Mouse (Mus musculus): ENCODE measurements at regions not wholly inside any gene's neighbourhood (a gene's known extent, or its start where the extent isn't known, plus 50 kb on each side); places are given as distances from the start of the nearest gene placed in this dataset.
"Not testable (repeated sequence)": the region's sequence is repeated elsewhere in the genome, so short reads cannot be mapped to it uniquely, and the experiment has no call there.

DNA sequence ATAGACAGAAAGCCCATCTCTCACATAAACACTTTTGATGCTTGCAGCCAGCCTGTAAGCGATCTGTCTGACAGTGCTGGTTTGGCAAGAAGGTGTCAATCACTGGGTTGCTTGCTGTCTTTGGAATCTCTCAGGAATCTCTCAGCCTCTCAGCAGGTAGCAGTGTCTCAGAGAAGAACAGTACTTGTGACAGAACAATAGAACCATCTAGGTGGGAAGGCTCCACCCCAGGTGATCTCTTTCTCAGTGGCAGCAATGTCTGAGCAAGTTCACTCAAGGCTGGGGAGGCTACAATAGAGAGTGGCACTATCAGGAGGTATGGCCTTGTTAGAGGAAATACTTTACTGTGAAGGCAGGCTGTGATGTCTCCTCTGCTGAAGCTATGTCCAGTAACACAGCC lies 181.5 kb upstream of the Nrxn1 start:
- ATAC-seq (ENCODE audit: insufficient read depth, low FRiP score): no peak
- 71% methylated on average over 1 of the region's 1 CpGs for WGBS
- H3K4me2 ChIP-seq (ENCODE audit: low read depth, low read length): no peak overlapping the region
- no peak overlapping the region for H3K9ac ChIP-seq (ENCODE audit: low read length)
- H3K9me3 ChIP-seq (replicated peaks; ENCODE audit: control insufficient read depth, low read length): no peaks in the 10 kb centered on the region
- H3K27me3 ChIP-seq (ENCODE audit: control insufficient read depth, insufficient read depth, low read length): no peaks in the 10 kb centered on the region
- no peak overlapping the region for H3K4me3 ChIP-seq (replicated peaks; ENCODE audit: low read length)
- H3K4me1 ChIP-seq (ENCODE audit: control insufficient read depth, insufficient read depth, low read length): no peaks in the 10 kb centered on the region
- H3K27ac ChIP-seq (ENCODE audit: low read length): no peak overlapping the region
- H3K36me3 ChIP-seq (ENCODE audit: control insufficient read depth, insufficient read depth, low read length): no peaks in the 10 kb centered on the region

DNA sequence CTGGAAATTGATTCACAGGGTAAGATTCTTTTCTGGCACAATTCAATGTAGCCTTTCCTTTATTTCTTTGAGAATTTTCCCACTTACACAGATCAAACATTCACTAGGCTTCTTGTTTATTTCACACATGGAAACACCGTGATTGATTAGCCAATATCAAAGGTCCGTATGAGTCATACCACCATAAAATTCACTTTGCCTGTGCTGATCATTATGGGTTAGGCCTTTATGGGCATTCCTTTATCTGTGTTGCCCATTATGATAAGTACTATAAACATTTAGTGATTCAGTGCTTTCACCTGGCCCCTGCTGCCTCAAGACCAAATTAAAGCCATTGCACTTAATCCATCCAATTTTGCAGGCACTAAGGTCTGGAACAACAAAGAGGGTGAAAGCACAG lies 145.8 kb upstream of the Nrxn1 start:
- Histone ChIP-seq H3K4me1 (ENCODE audit: control insufficient read depth, insufficient read depth, low read length) (no peaks in the 10 kb centered on the region), H3K36me3 (ENCODE audit: control insufficient read depth, insufficient read depth, low read length) (no peaks in the 10 kb centered on the region), H3K9ac (ENCODE audit: low read length) (no peak overlapping the region), H3K4me2 (ENCODE audit: low read depth, low read length) (no peak overlapping the region), H3K9me3 (replicated peaks; ENCODE audit: control insufficient read depth, low read length) (no peaks in the 10 kb centered on the region), H3K4me3 (replicated peaks; ENCODE audit: low read length) (no peak overlapping the region), H3K27me3 (ENCODE audit: control insufficient read depth, insufficient read depth, low read length) (no peaks in the 10 kb centered on the region), H3K27ac (ENCODE audit: low read length) (no peak overlapping the region)
- ATAC-seq (ENCODE audit: insufficient read depth, low FRiP score): 0 out of 2 replicates have a peak, but pooled peaks have one; percentile 17
- 43% methylated on average over 2 of the region's 2 CpGs for WGBS

DNA sequence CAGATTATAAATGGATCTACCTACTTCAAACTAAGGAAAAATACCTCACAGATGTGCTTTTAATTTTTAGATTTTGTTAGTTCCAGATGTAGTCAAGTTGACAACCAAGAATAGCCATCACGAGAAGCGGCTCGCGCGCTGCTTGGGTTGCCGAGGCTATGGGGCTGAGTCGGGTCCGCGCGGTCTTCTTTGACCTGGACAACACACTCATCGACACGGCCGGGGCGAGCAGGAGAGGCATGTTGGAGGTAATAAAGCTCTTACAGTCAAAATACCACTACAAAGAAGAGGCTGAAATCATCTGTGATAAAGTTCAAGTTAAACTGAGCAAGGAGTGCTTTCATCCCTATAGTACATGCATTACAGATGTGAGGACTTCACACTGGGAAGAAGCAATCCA lies 143.8 kb upstream of the Nrxn1 start:
- H3K27me3 ChIP-seq (ENCODE audit: control insufficient read depth, insufficient read depth, low read length); H3K9me3 ChIP-seq (replicated peaks; ENCODE audit: control insufficient read depth, low read length); H3K36me3 ChIP-seq (ENCODE audit: control insufficient read depth, insufficient read depth, low read length); H3K4me3 ChIP-seq (replicated peaks; ENCODE audit: low read length); H3K4me2 ChIP-seq (ENCODE audit: low read depth, low read length); H3K9ac ChIP-seq (ENCODE audit: low read length); ATAC-seq (ENCODE audit: insufficient read depth, low FRiP score); H3K27ac ChIP-seq (ENCODE audit: low read length); H3K4me1 ChIP-seq (ENCODE audit: control insufficient read depth, insufficient read depth, low read length): not testable (repeated sequence)
- 97% methylated on average over 14 of the region's 14 CpGs for WGBS

DNA sequence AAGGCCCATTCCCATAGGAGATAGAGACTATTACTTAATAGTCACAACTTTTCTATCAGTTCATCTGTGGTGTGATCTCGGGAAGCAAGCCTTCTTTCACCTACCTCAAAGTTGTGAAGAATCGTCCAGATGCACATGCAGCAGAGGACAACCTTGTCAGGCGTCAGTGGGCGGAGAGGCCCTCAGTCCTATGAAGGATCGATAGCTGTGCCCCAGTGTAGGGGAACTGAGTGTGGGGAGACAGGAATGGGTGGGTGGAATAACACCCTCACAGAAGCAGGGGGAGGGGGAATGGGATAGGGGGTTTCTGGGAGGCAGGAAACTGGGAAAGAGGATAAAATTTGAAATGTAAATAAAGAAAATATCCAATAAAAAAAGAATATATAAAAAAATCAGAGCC lies 133.5 kb upstream of the Nrxn1 start:
- H3K9ac ChIP-seq (ENCODE audit: low read length): no peak overlapping the region
- H3K27ac ChIP-seq (ENCODE audit: low read length): no peak overlapping the region
- H3K4me1 ChIP-seq (ENCODE audit: control insufficient read depth, insufficient read depth, low read length): no peaks in the 10 kb centered on the region
- no peak for ATAC-seq (ENCODE audit: insufficient read depth, low FRiP score)
- no peak overlapping the region for H3K4me3 ChIP-seq (replicated peaks; ENCODE audit: low read length)
- WGBS: 78% methylated on average over 5 of the region's 5 CpGs
- H3K27me3 ChIP-seq (ENCODE audit: control insufficient read depth, insufficient read depth, low read length): no peaks in the 10 kb centered on the region
- H3K9me3 ChIP-seq (replicated peaks; ENCODE audit: control insufficient read depth, low read length): no peaks in the 10 kb centered on the region
- H3K36me3 ChIP-seq (ENCODE audit: control insufficient read depth, insufficient read depth, low read length): no peaks in the 10 kb centered on the region
- no peak overlapping the region for H3K4me2 ChIP-seq (ENCODE audit: low read depth, low read length)

DNA sequence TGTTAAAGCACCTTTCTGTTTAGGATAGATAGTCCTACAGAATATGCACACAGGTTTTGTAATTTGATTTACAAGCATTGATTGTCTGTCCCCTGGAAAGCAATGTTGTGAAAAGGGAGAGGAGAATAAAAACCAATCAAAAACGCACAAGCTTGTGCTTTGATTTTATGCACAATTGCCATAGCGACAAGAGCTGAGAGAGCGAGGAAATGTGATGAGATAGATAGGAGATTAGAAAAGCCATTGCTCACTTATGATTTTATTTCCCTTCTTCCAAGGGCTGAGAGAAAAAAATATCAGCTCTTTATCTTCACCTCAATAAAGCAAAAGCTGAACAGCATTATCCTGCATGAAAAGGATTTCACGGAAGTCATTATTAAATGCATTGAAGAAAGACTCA lies 133.0 kb upstream of the Nrxn1 start:
- H3K36me3 ChIP-seq (ENCODE audit: control insufficient read depth, insufficient read depth, low read length): no peaks in the 10 kb centered on the region
- H3K9ac ChIP-seq (ENCODE audit: low read length): no peak overlapping the region
- H3K9me3 ChIP-seq (replicated peaks; ENCODE audit: control insufficient read depth, low read length): no peaks in the 10 kb centered on the region
- H3K4me2 ChIP-seq (ENCODE audit: low read depth, low read length): no peak overlapping the region
- 83% methylated on average over 4 of the region's 4 CpGs for WGBS
- H3K4me3 ChIP-seq (replicated peaks; ENCODE audit: low read length): no peak overlapping the region
- H3K4me1 ChIP-seq (ENCODE audit: control insufficient read depth, insufficient read depth, low read length): no peaks in the 10 kb centered on the region
- no peaks in the 10 kb centered on the region for H3K27me3 ChIP-seq (ENCODE audit: control insufficient read depth, insufficient read depth, low read length)
- no peak for ATAC-seq (ENCODE audit: insufficient read depth, low FRiP score)
- no peak overlapping the region for H3K27ac ChIP-seq (ENCODE audit: low read length)

DNA sequence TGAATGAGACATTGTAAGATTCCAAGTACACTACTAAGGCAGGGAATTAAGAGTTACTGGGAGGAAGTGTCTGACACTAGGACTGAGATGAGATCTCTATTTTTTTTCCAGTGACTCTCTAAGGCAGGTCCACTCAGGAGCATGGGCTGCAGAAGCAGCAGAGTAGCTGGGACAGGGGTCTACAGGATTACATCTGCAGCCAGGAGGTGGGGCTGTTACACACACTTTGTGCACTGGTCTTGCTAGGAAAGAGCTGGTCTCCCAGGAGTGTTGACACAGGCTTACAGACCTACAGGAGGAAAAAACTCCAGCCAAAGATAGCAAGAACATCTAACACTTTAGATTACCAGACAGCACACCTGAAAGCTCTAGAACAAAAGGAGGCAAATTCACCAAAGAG lies 123.6 kb upstream of the Nrxn1 start:
- no peak overlapping the region for H3K9ac ChIP-seq (ENCODE audit: low read length)
- H3K36me3 ChIP-seq (ENCODE audit: control insufficient read depth, insufficient read depth, low read length): no peaks in the 10 kb centered on the region
- H3K27me3 ChIP-seq (ENCODE audit: control insufficient read depth, insufficient read depth, low read length): no peaks in the 10 kb centered on the region
- no peak overlapping the region for H3K4me3 ChIP-seq (replicated peaks; ENCODE audit: low read length)
- H3K4me2 ChIP-seq (ENCODE audit: low read depth, low read length): no peak overlapping the region
- H3K27ac ChIP-seq (ENCODE audit: low read length): no peak overlapping the region
- ATAC-seq (ENCODE audit: insufficient read depth, low FRiP score): no peak
- no peaks in the 10 kb centered on the region for H3K4me1 ChIP-seq (ENCODE audit: control insufficient read depth, insufficient read depth, low read length)
- no peaks in the 10 kb centered on the region for H3K9me3 ChIP-seq (replicated peaks; ENCODE audit: control insufficient read depth, low read length)

DNA sequence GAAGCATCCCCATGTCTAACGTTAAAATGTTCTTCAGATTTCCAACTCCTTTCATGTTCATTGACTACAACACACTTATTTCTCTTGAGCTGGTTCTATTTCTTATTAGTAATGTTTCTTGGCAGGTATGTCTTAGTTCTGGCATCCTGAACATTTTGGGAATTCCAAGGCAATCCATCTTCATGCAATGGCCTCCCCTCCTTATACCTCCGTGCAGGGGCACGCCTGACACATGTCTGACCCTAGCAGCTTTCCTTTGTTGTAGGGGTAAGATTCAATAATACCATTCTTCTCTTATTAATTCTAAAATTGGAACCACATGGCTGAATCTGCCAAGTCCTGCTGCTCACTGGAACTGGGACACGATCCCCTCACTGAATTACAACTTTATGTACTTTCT lies 89.7 kb upstream of the Nrxn1 start:
- ATAC-seq (ENCODE audit: insufficient read depth, low FRiP score): no peak
- Histone ChIP-seq H3K4me2 (ENCODE audit: low read depth, low read length) (no peak overlapping the region), H3K4me3 (replicated peaks; ENCODE audit: low read length) (no peak overlapping the region), H3K27me3 (ENCODE audit: control insufficient read depth, insufficient read depth, low read length) (no peaks in the 10 kb centered on the region), H3K27ac (ENCODE audit: low read length) (no peak overlapping the region), H3K9ac (ENCODE audit: low read length) (no peak overlapping the region), H3K36me3 (ENCODE audit: control insufficient read depth, insufficient read depth, low read length) (no peaks in the 10 kb centered on the region), H3K9me3 (replicated peaks; ENCODE audit: control insufficient read depth, low read length) (no peaks in the 10 kb centered on the region), H3K4me1 (ENCODE audit: control insufficient read depth, insufficient read depth, low read length) (no peaks in the 10 kb centered on the region)
- WGBS: 85% methylated on average over 4 of the region's 4 CpGs

DNA sequence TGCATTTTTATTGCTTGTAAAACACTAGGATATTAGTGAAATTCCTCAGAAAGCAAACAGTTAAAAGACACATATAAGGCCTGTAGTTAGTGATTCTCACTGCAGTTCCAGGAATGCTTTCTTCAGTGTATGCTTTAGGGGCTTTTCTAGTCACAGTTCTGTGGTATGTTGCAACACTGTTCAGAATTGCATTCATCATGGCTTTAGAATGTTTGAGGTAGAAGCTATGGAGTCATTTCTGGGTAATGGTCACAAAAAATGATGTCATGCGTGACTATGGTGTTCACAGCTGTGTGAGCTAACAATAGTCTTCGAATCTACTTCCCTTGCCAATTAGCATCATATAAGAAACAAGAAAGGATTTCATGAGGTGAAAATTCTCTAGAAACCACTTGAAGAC lies 69.0 kb upstream of the Nrxn1 start:
- Histone ChIP-seq H3K36me3 (ENCODE audit: control insufficient read depth, insufficient read depth, low read length) (no peaks in the 10 kb centered on the region), H3K9ac (ENCODE audit: low read length) (no peak overlapping the region), H3K9me3 (replicated peaks; ENCODE audit: control insufficient read depth, low read length) (no peaks in the 10 kb centered on the region), H3K4me2 (ENCODE audit: low read depth, low read length) (no peak overlapping the region), H3K27ac (ENCODE audit: low read length) (no peak overlapping the region), H3K4me1 (ENCODE audit: control insufficient read depth, insufficient read depth, low read length) (no peaks in the 10 kb centered on the region), H3K4me3 (replicated peaks; ENCODE audit: low read length) (no peak overlapping the region), H3K27me3 (ENCODE audit: control insufficient read depth, insufficient read depth, low read length) (no peaks in the 10 kb centered on the region)
- ATAC-seq (ENCODE audit: insufficient read depth, low FRiP score): no peak
- WGBS: 86% methylated on average over 2 of the region's 2 CpGs
